Mouse (Mus musculus) C2C12 (cell line): ENCODE data around the gene 9130213A22Rik.

ENCODE experiments used
- CEBPB ChIP-seq: IDR thresholded peaks from one replicate; pipeline ENCODE4 v1.6.1; 2011; ENCODE audit warnings: low read depth, mild to moderate bottlenecking, control low read depth, moderate library complexity
- CTCF ChIP-seq: IDR thresholded peaks from one replicate; pipeline ENCODE4 v1.5.1; 2011; ENCODE audit not compliant: control insufficient read depth, insufficient read depth, insufficient read length
- FOSL1 ChIP-seq: IDR thresholded peaks from one replicate; pipeline ENCODE4 v1.8.0; 2011; ENCODE audit warnings: mild to moderate bottlenecking, low read length; ENCODE audit not compliant: poor library complexity, insufficient read depth, severe bottlenecking
- MAX ChIP-seq: IDR thresholded peaks from one replicate; pipeline ENCODE4 v1.6.1; 2011; ENCODE audit warnings: mild to moderate bottlenecking, control low read depth
- MYOG ChIP-seq: IDR thresholded peaks from one replicate; pipeline ENCODE4 v1.6.1; 2011; ENCODE audit not compliant: control insufficient read depth, insufficient read length; ENCODE audit errors: extremely low read depth
- USF1 ChIP-seq: IDR thresholded peaks from one replicate; pipeline ENCODE4 v1.6.1; 2011; ENCODE audit warnings: low read depth, mild to moderate bottlenecking, control low read depth, moderate library complexity

DNA sequence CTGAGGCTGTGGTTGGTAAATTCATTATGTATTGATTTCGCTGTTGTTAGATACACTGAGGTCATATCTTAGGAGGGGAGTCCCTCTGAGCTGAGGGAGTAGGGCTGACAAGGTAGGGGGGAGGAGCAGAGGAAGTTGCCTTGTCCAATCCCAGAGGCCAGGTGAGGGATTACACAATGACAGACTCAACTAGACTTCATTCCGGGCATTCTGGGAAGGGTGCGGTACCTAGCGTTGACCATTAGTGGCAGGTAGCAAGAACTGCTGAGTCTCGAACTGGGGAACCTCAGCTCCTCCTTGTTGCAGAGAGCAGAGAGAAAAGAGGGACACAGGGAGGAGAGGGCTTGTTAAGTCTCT lies 11.2 kb upstream of the 9130213A22Rik start:
- TF ChIP-seq USF1 (no peak), CTCF (no peak), CEBPB (no peak), MAX (no peak), FOSL1 (no peak), MYOG (no peak)
